Mouse (Mus musculus) bone marrow macrophage, adult 2 months (primary cell): ENCODE measurements at regions not wholly inside any gene's neighbourhood (a gene's known extent, or its start where the extent isn't known, plus 50 kb on each side); places are given as distances from the start of the nearest gene placed in this dataset.

Experiments
- H3K27ac ChIP-seq: 2 replicates; pipeline ENCODE4 v1.5.1; 2012; ENCODE audit warnings: low read depth, low read length; ENCODE audit not compliant: insufficient read depth
- H3K4me1 ChIP-seq: 2 replicates; pipeline ENCODE4 v1.6.1; 2012; ENCODE audit warnings: low read length; ENCODE audit not compliant: control insufficient read depth, insufficient read depth
- H3K4me3 ChIP-seq: 2 replicates; pipeline ENCODE4 v1.5.1; 2012; ENCODE audit warnings: mild to moderate bottlenecking, low read length, moderate library complexity; ENCODE audit not compliant: insufficient read depth
- CTCF ChIP-seq: IDR thresholded peaks from 2 replicates; pipeline ENCODE4 v1.5.1; 2012; ENCODE audit warnings: low read depth, mild to moderate bottlenecking, low read length, moderate library complexity
- POLR2A ChIP-seq: IDR thresholded peaks from 2 replicates; pipeline ENCODE4 v1.6.1; 2012; ENCODE audit warnings: mild to moderate bottlenecking, low read depth, low read length, borderline replicate concordance

- H3K4me1 ChIP-seq, result peaks cover 5% of the 10 kb centered on the region
- no peak overlapping the region for H3K27ac ChIP-seq
- no peak for TF ChIP-seq POLR2A
- no peak for TF ChIP-seq CTCF
- no peak overlapping the region for H3K4me3 ChIP-seq
Measured at GRCm38 (mm10) chr11:44323314-44323713, 76.5 kb upstream of the Il12b start.

GRCm38 (mm10) chr11:44325066-44325465, 74.8 kb upstream of the Il12b start:
- no peak for TF ChIP-seq POLR2A
- TF ChIP-seq CTCF, result no peak

GRCm38 (mm10) chr11:44325525-44325924, 74.3 kb upstream of the Il12b start:
- H3K27ac ChIP-seq, result no peak overlapping the region
- no peak for TF ChIP-seq POLR2A
- no peak for TF ChIP-seq CTCF
- H3K4me1 ChIP-seq, result peaks cover 5% of the 10 kb centered on the region
- no peak overlapping the region for H3K4me3 ChIP-seq

More at GRCm38 (mm10) chr11:44325066-44325465, 74.8 kb upstream of the Il12b start:
- peaks cover 5% of the 10 kb centered on the region for H3K4me1 ChIP-seq
- no peak overlapping the region for H3K4me3 ChIP-seq
- no peak overlapping the region for H3K27ac ChIP-seq

- no peak for TF ChIP-seq CTCF
- no peak for TF ChIP-seq POLR2A
- no peaks in the 10 kb centered on the region for H3K4me1 ChIP-seq
Measured at GRCm38 (mm10) chr11:44329503-44329902, 70.4 kb upstream of the Il12b start.

GRCm38 (mm10) chr11:44330438-44330837, 69.4 kb upstream of the Il12b start:
- Histone ChIP-seq H3K4me1 (no peaks in the 10 kb centered on the region), H3K27ac (no peak overlapping the region), H3K4me3 (no peak overlapping the region)
- no peak for TF ChIP-seq CTCF
- TF ChIP-seq POLR2A, result no peak

More at GRCm38 (mm10) chr11:44329503-44329902, 70.4 kb upstream of the Il12b start:
- Histone ChIP-seq H3K4me3 (no peak overlapping the region), H3K27ac (no peak overlapping the region)

- Histone ChIP-seq H3K4me3 (no peak overlapping the region), H3K27ac (no peak overlapping the region), H3K4me1 (no peaks in the 10 kb centered on the region)
- TF ChIP-seq POLR2A (no peak), CTCF (0 out of 2 replicates have a peak, but pooled peaks have one; percentile 2)
Measured at GRCm38 (mm10) chr11:44330851-44331773, 68.8 kb upstream of the Il12b start.

- TF ChIP-seq CTCF (no peak), POLR2A (no peak)
- Histone ChIP-seq H3K27ac (no peak overlapping the region), H3K4me1 (no peaks in the 10 kb centered on the region), H3K4me3 (no peak overlapping the region)
Measured at GRCm38 (mm10) chr11:44331774-44332129, 68.1 kb upstream of the Il12b start.

GRCm38 (mm10) chr11:44340531-44340930, 59.3 kb upstream of the Il12b start:
- Histone ChIP-seq H3K4me3 (no peak overlapping the region), H3K27ac (no peak overlapping the region), H3K4me1 (no peaks in the 10 kb centered on the region)
- TF ChIP-seq POLR2A (no peak), CTCF (no peak)

- TF ChIP-seq CTCF, result no peak
- no peak for TF ChIP-seq POLR2A
- Histone ChIP-seq H3K4me3 (no peak overlapping the region), H3K4me1 (peaks cover 3% of the 10 kb centered on the region; the same call in 1 of the 2 replicates), H3K27ac (no peak overlapping the region)
Measured at GRCm38 (mm10) chr11:44348308-44348707, 51.6 kb upstream of the Il12b start.

- Histone ChIP-seq H3K4me1 (peaks cover 3% of the 10 kb centered on the region; the same call in 1 of the 2 replicates), H3K4me3 (no peak overlapping the region), H3K27ac (no peak overlapping the region)
- TF ChIP-seq CTCF (no peak), POLR2A (no peak)
Measured at GRCm38 (mm10) chr11:44349546-44349945, 50.3 kb upstream of the Il12b start.
